Mouse (Mus musculus) liver, postnatal 0 days (tissue): Measurements from ENCODE around the gene Cnot6. TPM values are rescaled to one million over a fixed set of nuclear protein-coding genes. Genes with fewer than 3 reads are reported as not detected.

ENCODE experiments used
- ATAC-seq: fragments of 200-750 bp; cut with Nextera tagmentation; 2 replicates; pipeline ENCODE4 v1.8.0; 2017; ENCODE audit warnings: mild to moderate bottlenecking, moderate library complexity
- DNase-seq: peaks from one replicate; pipeline ENCODE4 v3.0.0-alpha.2; 2016
- H3K27ac ChIP-seq: fragments of 300-500 bp; sonication (generic); 2 replicates; pipeline ENCODE4 v1.5.1; 2014; ENCODE audit warnings: antibody characterized with exemption, moderate library complexity, mild to moderate bottlenecking, low read depth
- H3K27me3 ChIP-seq: fragments of 300-500 bp; sonication (generic); 2 replicates; pipeline ENCODE4 v1.6.1; 2014; ENCODE audit warnings: low read length, control low read depth, mixed read lengths; ENCODE audit not compliant: insufficient read depth
- H3K36me3 ChIP-seq: fragments of 300-500 bp; sonication (generic); replicated peaks from 2 replicates; pipeline ENCODE4 v1.6.1; 2014; ENCODE audit warnings: mild to moderate bottlenecking, control low read depth, low read length, moderate library complexity, mixed read lengths; ENCODE audit not compliant: insufficient read depth
- H3K4me1 ChIP-seq: fragments of 300-500 bp; sonication (generic); 2 replicates; pipeline ENCODE4 v1.6.1; 2014; ENCODE audit warnings: antibody characterized with exemption, mild to moderate bottlenecking, control low read depth; ENCODE audit not compliant: insufficient read depth
- H3K4me2 ChIP-seq: fragments of 300-500 bp; sonication (generic); 2 replicates; pipeline ENCODE4 v1.6.1; 2014; ENCODE audit warnings: low read depth, mild to moderate bottlenecking, low read length, moderate library complexity, mixed read lengths
- H3K4me3 ChIP-seq: fragments of 300-500 bp; sonication (generic); 2 replicates; pipeline ENCODE4 v1.5.1; 2014; ENCODE audit warnings: low read depth, low read length
- H3K9ac ChIP-seq: fragments of 300-500 bp; sonication (generic); replicated peaks from 2 replicates; pipeline ENCODE4 v1.6.1; 2014; ENCODE audit warnings: mild to moderate bottlenecking, moderate library complexity
- H3K9me3 ChIP-seq: fragments of 300-500 bp; sonication (generic); 2 replicates; pipeline ENCODE4 v1.6.1; 2016; ENCODE audit warnings: mild to moderate bottlenecking, control low read depth, low read length, mixed read lengths
- CTCF ChIP-seq: sonication (generic); IDR thresholded peaks from 2 replicates; pipeline ENCODE4 v1.5.1; 2016; ENCODE audit warnings: antibody characterized with exemption, low read depth
- EP300 ChIP-seq: IDR thresholded peaks from 2 replicates; pipeline ENCODE4 v1.6.1; 2016; ENCODE audit warnings: antibody characterized with exemption, low read depth, mild to moderate bottlenecking
- WGBS: fragments of 180-500 bp; shearing (Covaris S2); extraction: QIAGEN DNeasy Blood & Tissue Kit; methylation state at CpG from one replicate; pipeline ENCODE4 v1.1.7; 2014; ENCODE audit not compliant: insufficient replicate concordance; 5-methylcytosine and 5-hydroxymethylcytosine counted together
- polyA plus RNA-seq: library from polyadenylated mRNA; unstranded; fragments of >200 nt; fragmentation: Nextera tagmentation; extraction: Ambion mirVana; gene quantifications from 2 replicates; pipeline ENCODE4 v1.2.1, GENCODE M21; 2015

Gene Cnot6
- polyA plus RNA-seq, 1 experiment from 2014 or later = 18.1 TPM

DNA sequence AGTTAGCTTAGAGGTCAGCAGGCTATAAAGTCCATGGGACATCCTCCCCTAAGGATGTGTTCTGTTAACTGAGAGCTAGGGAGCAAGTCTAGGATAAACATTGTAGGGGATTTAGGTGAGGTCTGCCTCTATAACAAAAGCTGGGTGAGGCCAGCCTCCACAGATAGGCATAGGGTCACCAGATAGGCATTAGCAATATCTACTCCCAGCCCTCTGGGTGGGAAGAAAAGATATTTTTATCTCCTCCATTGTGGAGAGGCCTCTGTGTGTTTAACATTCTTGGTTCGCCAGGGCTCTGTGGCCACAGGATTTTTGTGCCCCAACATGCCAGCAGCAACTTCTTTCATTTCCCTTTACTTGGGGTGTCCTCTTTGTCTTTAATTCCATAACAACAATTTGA, 8.8 kb upstream of the Cnot6 start:
- Histone ChIP-seq H3K4me3 (no peak overlapping the region), H3K9me3 (no peaks in the 10 kb centered on the region), H3K36me3 (no peaks in the 10 kb centered on the region), H3K27ac (no peak overlapping the region), H3K27me3 (no peaks in the 10 kb centered on the region), H3K9ac (no peak overlapping the region), H3K4me1 (no peaks in the 10 kb centered on the region), H3K4me2 (no peak overlapping the region)
- DNase-seq (no peak), ATAC-seq (no peak)
- WGBS = 47% methylated on average over 1 of the region's 1 CpGs
- TF ChIP-seq CTCF = no peak
- 0 out of 2 replicates have a peak, but pooled peaks have one; percentile 47 for TF ChIP-seq EP300

GRCm38 (mm10) chr11:49719466-49720151, 7.1 kb upstream of the Cnot6 start:
- no peaks in the 10 kb centered on the region for H3K27me3 ChIP-seq
- no peak overlapping the region for H3K4me3 ChIP-seq
- no peak overlapping the region for H3K9ac ChIP-seq
- H3K9me3 ChIP-seq = no peaks in the 10 kb centered on the region
- ATAC-seq = no peak
- 55% methylated on average over 8 of the region's 8 CpGs for WGBS
- H3K36me3 ChIP-seq = no peaks in the 10 kb centered on the region
- DNase-seq = no peak
- no peak overlapping the region for H3K27ac ChIP-seq
- no peaks in the 10 kb centered on the region for H3K4me1 ChIP-seq
- H3K4me2 ChIP-seq = no peak overlapping the region
- TF ChIP-seq CTCF (peak; percentile 21), EP300 (no peak)

- TF ChIP-seq EP300 = no peak
- TF ChIP-seq CTCF = no peak
- peak overlapping the region; percentile 59 for H3K9ac ChIP-seq
- no peaks in the 10 kb centered on the region for H3K27me3 ChIP-seq
- peak overlapping the region; percentile 87 for H3K4me2 ChIP-seq
- ATAC-seq (peak; percentile 35), DNase-seq (peak; percentile 34)
- H3K27ac ChIP-seq = peak overlapping the region; percentile 69
- H3K36me3 ChIP-seq = no peaks in the 10 kb centered on the region
- no peaks in the 10 kb centered on the region for H3K9me3 ChIP-seq
- H3K4me1 ChIP-seq = peaks cover 25% of the 10 kb centered on the region
- WGBS = 35% methylated on average over 20 of the region's 20 CpGs
- H3K4me3 ChIP-seq = peak overlapping the region; percentile 85
These were observed 1.1 kb upstream of the Cnot6 start for GRCm38 (mm10) chr11:49713336-49714334.

DNA sequence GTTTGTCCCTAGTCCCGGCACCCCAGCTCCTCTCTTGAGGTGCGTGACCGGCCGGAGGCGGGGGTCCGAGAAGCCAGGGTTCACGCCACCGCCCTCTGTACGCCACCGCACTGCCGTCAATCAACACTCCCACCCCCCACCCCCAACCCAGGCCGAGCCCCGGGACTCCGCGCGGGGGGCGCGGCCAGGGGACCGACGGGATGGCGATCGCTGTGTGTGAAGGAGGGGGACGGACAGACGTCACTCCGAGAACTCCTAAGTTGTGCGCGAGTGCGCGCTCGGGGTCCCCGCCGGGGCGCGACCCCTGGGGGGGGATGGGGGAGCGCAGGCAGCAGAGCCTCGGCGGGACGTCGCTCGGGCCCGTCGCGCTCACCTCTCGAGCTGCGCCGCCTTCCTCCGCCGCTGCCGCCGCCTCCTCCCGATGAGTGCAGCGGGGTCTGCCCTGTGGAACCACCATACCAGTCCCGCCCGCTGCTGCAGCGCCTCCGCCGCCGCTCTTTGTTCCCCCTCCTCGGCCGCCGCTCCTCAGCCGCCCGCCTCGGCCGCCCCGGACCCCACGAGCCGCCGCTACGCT, 455 bp downstream of the Cnot6 start:
- ATAC-seq = peak; percentile 54
- H3K4me1 ChIP-seq = peaks cover 34% of the 10 kb centered on the region

DNA sequence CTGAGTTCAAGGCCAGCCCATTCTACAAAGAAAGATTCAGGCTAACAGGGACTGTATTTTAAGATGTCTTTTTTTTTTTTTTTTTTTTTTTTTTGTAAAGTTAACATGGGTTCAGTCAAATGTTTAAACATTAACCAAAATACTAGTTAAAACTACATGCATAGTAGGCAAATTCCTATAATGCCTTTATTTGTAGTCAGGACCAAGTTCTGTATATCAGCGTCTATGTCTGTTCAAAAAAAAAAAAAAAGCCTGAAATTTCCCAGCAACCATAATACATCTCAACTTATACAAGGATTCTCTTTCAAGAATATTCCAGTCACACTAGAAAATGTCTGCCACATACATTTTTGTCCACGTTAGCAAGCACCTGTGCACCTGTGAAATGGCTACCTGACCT, 1.9 kb downstream of the Cnot6 start:
- H3K4me2 ChIP-seq = peak overlapping the region; percentile 84
- 57% methylated on average over 2 of the region's 2 CpGs for WGBS
- H3K27me3 ChIP-seq = no peaks in the 10 kb centered on the region
- H3K36me3 ChIP-seq = peaks cover 10% of the 10 kb centered on the region
- H3K4me1 ChIP-seq = peaks cover 34% of the 10 kb centered on the region
- H3K9me3 ChIP-seq = no peaks in the 10 kb centered on the region
- 0 out of 2 replicates have a peak overlapping the region, but pooled peaks have one; percentile 94 for H3K27ac ChIP-seq
- DNase-seq (no peak), ATAC-seq (no peak)
- no peak overlapping the region; the same call in 1 of the 2 replicates for H3K9ac ChIP-seq
- TF ChIP-seq EP300 = no peak
- no peak for TF ChIP-seq CTCF
- H3K4me3 ChIP-seq = 0 out of 2 replicates have a peak overlapping the region, but pooled peaks have one; percentile 85

More for the DNA sequence above, 455 bp downstream of the Cnot6 start:
- H3K9me3 ChIP-seq = no peaks in the 10 kb centered on the region
- WGBS = 1% methylated on average over 26 of the region's 70 CpGs
- peak overlapping the region; percentile 84 for H3K4me2 ChIP-seq
- TF ChIP-seq CTCF (no peak), EP300 (no peak)
- no peaks in the 10 kb centered on the region for H3K27me3 ChIP-seq
- H3K4me3 ChIP-seq = peak overlapping the region; percentile 85
- peaks cover 3% of the 10 kb centered on the region; the same call in 1 of the 2 replicates for H3K36me3 ChIP-seq
- no peak for DNase-seq
- H3K27ac ChIP-seq = peak overlapping the region; percentile 94
- peak overlapping the region; percentile 92 for H3K9ac ChIP-seq
